Mouse (Mus musculus) forebrain, postnatal 0 days (tissue): ENCODE results near the gene Slc25a26. TPM values are rescaled to one million over a fixed set of nuclear protein-coding genes. Genes with fewer than 3 reads are reported as not detected.
"Not testable (repeated sequence)": the region's sequence is repeated elsewhere in the genome, so short reads cannot be mapped to it uniquely, and the experiment has no call there.

Experiments used
- ATAC-seq: fragments of 200-750 bp; cut with Nextera tagmentation; 2 replicates; pipeline ENCODE4 v1.8.0; 2017; ENCODE audit warnings: mild to moderate bottlenecking, moderate library complexity
- DNase-seq: peaks from one replicate; pipeline ENCODE4 v3.0.0-alpha.2; 2015
- H3K27ac ChIP-seq: fragments of 300-500 bp; sonication (generic); 2 replicates; pipeline ENCODE4 v1.5.1; 2014; ENCODE audit warnings: low read depth, mild to moderate bottlenecking, antibody characterized with exemption, low read length, moderate library complexity, mixed read lengths
- H3K27me3 ChIP-seq: fragments of 300-500 bp; sonication (generic); 2 replicates; pipeline ENCODE4 v1.6.1; 2014; ENCODE audit warnings: mild to moderate bottlenecking, low read length, mixed read lengths; ENCODE audit not compliant: insufficient read depth
- H3K36me3 ChIP-seq: fragments of 300-500 bp; sonication (generic); 2 replicates; pipeline ENCODE4 v1.6.1; 2014; ENCODE audit warnings: mild to moderate bottlenecking, moderate library complexity; ENCODE audit not compliant: insufficient read depth
- H3K4me1 ChIP-seq: fragments of 300-500 bp; sonication (generic); 2 replicates; pipeline ENCODE4 v1.6.1; 2014; ENCODE audit warnings: antibody characterized with exemption; ENCODE audit not compliant: insufficient read depth
- H3K4me2 ChIP-seq: fragments of 300-500 bp; sonication (generic); 2 replicates; pipeline ENCODE4 v1.6.1; 2014; ENCODE audit warnings: low read depth, mild to moderate bottlenecking, moderate library complexity
- H3K4me3 ChIP-seq: fragments of 300-500 bp; sonication (generic); 2 replicates; pipeline ENCODE4 v1.5.1; 2014; ENCODE audit warnings: low read depth, low read length, mixed read lengths
- H3K9ac ChIP-seq: fragments of 300-500 bp; sonication (generic); 2 replicates; pipeline ENCODE4 v1.6.1; 2014; ENCODE audit warnings: mild to moderate bottlenecking
- H3K9me3 ChIP-seq: fragments of 300-500 bp; sonication (generic); 2 replicates; pipeline ENCODE4 v1.6.1; 2016; ENCODE audit warnings: low read length
- CTCF ChIP-seq: sonication (generic); IDR thresholded peaks from 2 replicates; pipeline ENCODE4 v1.5.1; 2016; ENCODE audit warnings: antibody characterized with exemption, control low read depth, low read depth
- WGBS: fragments of 180-500 bp; shearing (Covaris S2); extraction: QIAGEN DNeasy Blood & Tissue Kit; methylation state at CpG from one replicate; pipeline ENCODE4 v1.1.7; 2014; 5-methylcytosine and 5-hydroxymethylcytosine counted together
- polyA plus RNA-seq: library from polyadenylated mRNA; unstranded; fragments of >200 nt; fragmentation: Nextera tagmentation; extraction: Ambion mirVana; gene quantifications from 2 replicates; pipeline ENCODE4 v1.2.1, GENCODE M21; 2015
- total RNA-seq: library from RNA; depleted of rRNA; stranded (reverse); fragments of >200 nt; gene quantifications from 2 replicates; pipeline ENCODE4 v1.2.3, GENCODE M21; 2014

Gene Slc25a26
- total and polyA plus RNA-seq, 2 experiments from 2014 or later = 8.0 to 8.7 TPM

DNA sequence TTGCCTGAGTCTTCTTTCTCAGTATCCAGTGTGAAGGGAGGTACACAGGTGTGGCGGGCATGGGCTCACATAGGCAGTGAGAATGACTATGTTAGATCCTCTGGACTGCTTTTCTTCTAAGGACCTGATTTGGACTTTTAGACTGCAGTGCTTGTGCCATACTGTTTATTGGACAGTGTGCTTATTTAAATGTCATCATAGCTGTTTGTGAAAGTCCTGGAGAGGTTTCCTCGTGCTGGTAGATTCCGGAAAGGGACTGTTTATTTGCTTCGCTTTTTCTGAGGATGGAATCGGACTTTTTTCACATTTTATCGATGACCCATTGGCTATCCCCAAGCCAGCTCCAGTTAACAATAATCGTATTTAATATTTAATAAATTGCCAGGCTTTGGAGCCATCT lies 50.7 kb downstream of the Slc25a26 start:
- no peaks in the 10 kb centered on the region for H3K4me1 ChIP-seq
- H3K27me3 ChIP-seq = no peaks in the 10 kb centered on the region
- no peak for TF ChIP-seq CTCF
- no peak overlapping the region for H3K27ac ChIP-seq
- H3K9me3 ChIP-seq = no peaks in the 10 kb centered on the region
- DNase-seq (no peak), ATAC-seq (no peak)
- no peak overlapping the region for H3K9ac ChIP-seq
- no peak overlapping the region for H3K4me3 ChIP-seq
- no peaks in the 10 kb centered on the region for H3K36me3 ChIP-seq
- 78% methylated on average over 7 of the region's 7 CpGs for WGBS
- H3K4me2 ChIP-seq = no peak overlapping the region

GRCm38 (mm10) chr6:94553085-94553484 lies 53.0 kb downstream of the Slc25a26 start:
- H3K27me3 ChIP-seq = no peaks in the 10 kb centered on the region
- no peaks in the 10 kb centered on the region for H3K9me3 ChIP-seq
- H3K9ac ChIP-seq = no peak overlapping the region
- no peak for TF ChIP-seq CTCF
- H3K36me3 ChIP-seq = no peaks in the 10 kb centered on the region
- ATAC-seq (no peak; the same call in 1 of the 2 replicates), DNase-seq (no peak)
- no peak overlapping the region for H3K27ac ChIP-seq
- no peak overlapping the region for H3K4me3 ChIP-seq
- no peak overlapping the region for H3K4me2 ChIP-seq
- no peaks in the 10 kb centered on the region for H3K4me1 ChIP-seq
- 79% methylated on average over 5 of the region's 5 CpGs for WGBS

GRCm38 (mm10) chr6:94558603-94559002 lies 58.5 kb downstream of the Slc25a26 start:
- not testable (repeated sequence) for H3K36me3 ChIP-seq, H3K9ac ChIP-seq, ATAC-seq, H3K4me3 ChIP-seq, H3K27me3 ChIP-seq, H3K4me2 ChIP-seq, DNase-seq, H3K4me1 ChIP-seq, H3K9me3 ChIP-seq, H3K27ac ChIP-seq
- 71% methylated on average over 1 of the region's 1 CpGs for WGBS

DNA sequence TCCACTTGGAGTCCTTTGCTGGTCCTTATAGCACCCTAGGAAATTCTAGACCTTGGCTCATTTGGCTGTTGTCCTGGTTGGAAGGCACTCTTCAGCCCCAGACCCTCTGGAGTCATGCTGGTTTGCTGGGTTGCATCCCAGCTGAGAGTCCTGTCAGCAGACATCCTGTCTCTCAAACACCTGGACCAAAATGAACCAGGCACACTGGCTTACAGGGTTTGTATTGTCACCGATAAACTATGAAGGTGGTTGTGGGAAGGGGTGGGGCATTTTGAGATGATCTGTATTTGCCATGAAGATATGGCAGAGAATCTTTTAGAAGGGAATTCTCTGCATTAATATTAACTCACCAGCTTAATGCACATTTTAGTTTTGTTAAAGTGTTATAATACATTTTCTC lies 60.8 kb downstream of the Slc25a26 start:
- Histone ChIP-seq H3K4me3 (no peak overlapping the region), H3K9ac (no peak overlapping the region), H3K9me3 (no peaks in the 10 kb centered on the region), H3K36me3 (no peaks in the 10 kb centered on the region), H3K27ac (no peak overlapping the region), H3K4me1 (no peaks in the 10 kb centered on the region), H3K4me2 (no peak overlapping the region), H3K27me3 (no peaks in the 10 kb centered on the region)
- DNase-seq (no peak), ATAC-seq (no peak)
- TF ChIP-seq CTCF = no peak
- 89% methylated on average over 1 of the region's 1 CpGs for WGBS

DNA sequence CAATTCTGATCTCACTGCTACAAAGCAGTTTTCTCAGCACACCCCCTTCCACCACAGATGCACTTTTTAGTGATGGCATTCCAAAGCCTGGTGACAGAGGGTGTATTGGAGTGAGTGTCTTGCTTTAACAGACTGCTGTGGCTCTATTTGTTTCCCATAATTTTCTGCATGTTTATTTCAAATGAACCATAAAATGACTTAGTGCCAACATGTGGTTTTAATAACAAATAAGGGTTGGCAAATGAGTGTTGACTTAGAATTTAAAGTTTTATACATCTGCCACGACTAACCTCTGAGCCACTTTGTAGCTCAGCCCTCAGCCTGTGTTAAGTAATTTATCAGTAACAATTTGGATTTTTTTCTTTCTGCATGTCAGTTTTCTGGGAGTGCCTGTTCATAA lies 61.2 kb downstream of the Slc25a26 start:
- no peaks in the 10 kb centered on the region for H3K9me3 ChIP-seq
- no peak overlapping the region for H3K4me3 ChIP-seq
- H3K4me1 ChIP-seq = no peaks in the 10 kb centered on the region
- no peak overlapping the region for H3K9ac ChIP-seq
- WGBS = 79% methylated on average over 1 of the region's 1 CpGs
- H3K27me3 ChIP-seq = no peaks in the 10 kb centered on the region
- no peak for ATAC-seq
- no peak for TF ChIP-seq CTCF
- no peak overlapping the region for H3K27ac ChIP-seq
- H3K36me3 ChIP-seq = no peaks in the 10 kb centered on the region
- H3K4me2 ChIP-seq = no peak overlapping the region
- DNase-seq = no peak

DNA sequence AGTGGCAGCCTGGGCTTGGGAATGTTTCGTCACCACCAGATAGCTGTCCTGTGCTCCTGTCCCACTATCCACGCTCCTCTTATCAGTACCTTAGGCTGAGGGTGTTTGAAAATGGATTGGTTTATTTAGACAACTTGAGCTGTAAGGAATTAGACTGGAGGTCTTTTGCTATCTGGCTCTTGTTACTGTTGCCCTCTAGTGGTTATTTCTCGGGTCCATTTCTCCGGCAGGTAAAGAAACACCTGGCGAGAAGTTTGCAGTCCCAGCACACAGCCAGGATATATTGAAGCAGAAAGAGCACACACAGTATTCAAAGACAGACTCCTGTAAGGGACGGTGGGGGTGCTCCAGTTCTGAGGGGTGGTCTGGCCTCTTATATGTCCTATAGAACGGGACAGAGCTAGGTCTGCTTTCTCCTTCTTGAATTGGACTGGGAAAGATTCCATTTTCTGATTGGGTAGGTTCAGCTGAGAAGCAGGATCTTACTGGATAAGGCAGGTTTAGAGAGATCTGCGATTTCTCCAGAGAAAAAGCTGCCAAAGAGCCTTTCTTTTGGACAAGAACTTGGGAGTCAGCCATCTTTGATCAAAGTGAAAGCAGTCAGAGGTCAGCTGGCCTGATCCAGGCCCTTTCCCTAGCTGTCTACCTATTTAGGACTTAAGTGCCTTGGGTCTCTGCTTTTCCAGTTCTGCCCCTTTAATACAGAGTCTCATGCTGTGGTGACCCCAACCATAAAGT lies 63.2 kb downstream of the Slc25a26 start:
- 63% methylated on average over 8 of the region's 8 CpGs for WGBS
- no peaks in the 10 kb centered on the region for H3K9me3 ChIP-seq
- H3K4me1 ChIP-seq = no peaks in the 10 kb centered on the region
- no peak for DNase-seq
- no peak overlapping the region for H3K4me3 ChIP-seq
- no peaks in the 10 kb centered on the region for H3K27me3 ChIP-seq
- no peaks in the 10 kb centered on the region for H3K36me3 ChIP-seq
- no peak overlapping the region for H3K9ac ChIP-seq
- ATAC-seq = no peak
- no peak overlapping the region for H3K27ac ChIP-seq
- TF ChIP-seq CTCF = peak; percentile 33; the same call in 1 of the 2 replicates
- H3K4me2 ChIP-seq = no peak overlapping the region

DNA sequence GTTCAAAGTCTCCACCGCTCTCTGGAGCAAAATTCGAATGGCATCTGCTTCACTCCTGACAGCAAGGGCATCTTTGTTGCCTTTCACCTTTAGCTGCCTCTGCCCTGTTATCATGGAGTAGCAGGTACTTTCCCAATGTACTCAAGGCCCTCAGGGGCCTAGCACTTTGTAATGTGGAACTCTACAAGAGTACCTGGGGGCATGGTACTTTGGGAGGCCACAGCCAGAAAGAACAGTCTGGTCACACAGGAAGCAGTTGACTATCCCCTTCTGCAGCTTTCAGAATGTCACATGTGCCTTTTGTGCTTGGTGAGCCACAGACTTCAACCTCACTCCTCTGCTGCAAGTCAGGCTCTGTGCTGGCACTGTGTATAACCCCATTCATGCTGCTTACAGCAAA lies 65.6 kb downstream of the Slc25a26 start:
- Histone ChIP-seq H3K4me2 (no peak overlapping the region), H3K27ac (no peak overlapping the region), H3K9ac (no peak overlapping the region), H3K36me3 (no peaks in the 10 kb centered on the region), H3K9me3 (no peaks in the 10 kb centered on the region), H3K4me1 (no peaks in the 10 kb centered on the region), H3K27me3 (no peaks in the 10 kb centered on the region), H3K4me3 (no peak overlapping the region)
- no peak for TF ChIP-seq CTCF
- DNase-seq = no peak
- 94% methylated on average over 2 of the region's 2 CpGs for WGBS
- ATAC-seq = no peak
